Mouse (Mus musculus) megakaryocyte, embryonic 14.5 days (primary cell): Measurements from ENCODE around the gene Fgfr2. TPM values are rescaled to one million over a fixed set of nuclear protein-coding genes. Genes with fewer than 3 reads are reported as not detected.

Source experiments
- H3K27me3 ChIP-seq: replicated peaks from 2 replicates; pipeline ENCODE3; 2012; ENCODE audit warnings: inconsistent platforms
- H3K36me3 ChIP-seq: replicated peaks from 2 replicates; pipeline ENCODE3; 2012; ENCODE audit warnings: low read length, inconsistent platforms, mixed read lengths
- H3K4me1 ChIP-seq: 2 replicates; pipeline ENCODE4 v1.6.1; 2012; ENCODE audit warnings: inconsistent platforms
- H3K4me3 ChIP-seq: replicated peaks from 2 replicates; pipeline ENCODE3; 2012; ENCODE audit warnings: moderate library complexity, mild to moderate bottlenecking, inconsistent platforms
- H3K9me3 ChIP-seq: 2 replicates; pipeline ENCODE4 v1.6.1; 2012; ENCODE audit warnings: inconsistent platforms
- FLI1 ChIP-seq: IDR thresholded peaks from 2 replicates; pipeline ENCODE4 v1.6.1; 2012; ENCODE audit warnings: low read length, inconsistent platforms, mixed read lengths
- GATA1 ChIP-seq: IDR thresholded peaks from 3 replicates; pipeline ENCODE4 v1.6.1; 2012; ENCODE audit warnings: mixed read lengths, low read length, inconsistent platforms, borderline replicate concordance
- polyA plus RNA-seq: library from polyadenylated mRNA; stranded (reverse); fragments of >175 nt; gene quantifications from 2 replicates; pipeline ENCODE4 v1.2.3, GENCODE M21; 2012; ENCODE audit warnings: low replicate concordance; ENCODE audit not compliant: insufficient read depth

Fgfr2 gene
- polyA plus RNA-seq, 1 experiment, result 0.45 TPM

- TF ChIP-seq GATA1 (no peak), FLI1 (no peak)
These were observed 636.6 kb downstream of the Fgfr2 start for GRCm38 (mm10) chr7:132486403-132487178.

DNA sequence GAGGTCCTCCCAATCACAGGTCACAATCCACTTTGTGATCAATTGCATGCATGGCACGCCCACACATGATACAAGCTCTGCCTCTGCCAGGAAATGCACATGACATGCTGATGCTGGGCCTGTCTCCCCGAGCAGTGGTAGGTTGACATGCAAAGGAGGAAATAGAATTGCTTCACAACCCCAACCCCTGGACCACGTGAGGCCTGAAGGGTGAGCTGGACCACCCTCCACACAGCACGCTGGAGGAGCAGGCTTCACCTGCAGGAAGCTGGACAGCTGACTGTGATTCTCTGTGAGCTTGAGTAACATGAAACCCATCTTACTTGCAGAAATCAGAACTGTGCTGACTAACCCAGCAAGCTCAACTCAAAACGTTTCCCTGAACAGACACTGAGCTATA, 638.7 kb downstream of the Fgfr2 start:
- peaks cover 61% of the 10 kb centered on the region for H3K27me3 ChIP-seq
- H3K36me3 ChIP-seq, result no peaks in the 10 kb centered on the region
- H3K4me3 ChIP-seq, result no peak overlapping the region
- TF ChIP-seq GATA1, result no peak
- no peak for TF ChIP-seq FLI1
- H3K9me3 ChIP-seq, result no peaks in the 10 kb centered on the region
- peaks cover 32% of the 10 kb centered on the region for H3K4me1 ChIP-seq

More at GRCm38 (mm10) chr7:132486403-132487178, 636.6 kb downstream of the Fgfr2 start:
- Histone ChIP-seq H3K36me3 (no peaks in the 10 kb centered on the region), H3K4me1 (peaks cover 30% of the 10 kb centered on the region), H3K9me3 (no peaks in the 10 kb centered on the region), H3K27me3 (peaks cover 51% of the 10 kb centered on the region), H3K4me3 (no peak overlapping the region)

GRCm38 (mm10) chr7:132480696-132481306, 642.3 kb downstream of the Fgfr2 start:
- Histone ChIP-seq H3K4me1 (peaks cover 15% of the 10 kb centered on the region), H3K9me3 (peaks cover 6% of the 10 kb centered on the region), H3K36me3 (no peaks in the 10 kb centered on the region), H3K4me3 (no peak overlapping the region), H3K27me3 (peaks cover 67% of the 10 kb centered on the region)
- no peak for TF ChIP-seq FLI1
- no peak for TF ChIP-seq GATA1

- peaks cover 6% of the 10 kb centered on the region for H3K9me3 ChIP-seq
- no peaks in the 10 kb centered on the region for H3K36me3 ChIP-seq
- H3K4me1 ChIP-seq, result peaks cover 6% of the 10 kb centered on the region; the same call in 1 of the 2 replicates
- TF ChIP-seq GATA1, result no peak
- no peak for TF ChIP-seq FLI1
- H3K27me3 ChIP-seq, result peaks cover 77% of the 10 kb centered on the region
- no peak overlapping the region for H3K4me3 ChIP-seq
These were observed 644.8 kb downstream of the Fgfr2 start for GRCm38 (mm10) chr7:132478295-132478809.

- Histone ChIP-seq H3K27me3 (peaks cover 79% of the 10 kb centered on the region), H3K9me3 (peaks cover 6% of the 10 kb centered on the region), H3K4me3 (no peak overlapping the region), H3K36me3 (no peaks in the 10 kb centered on the region), H3K4me1 (peaks cover 6% of the 10 kb centered on the region; the same call in 1 of the 2 replicates)
- TF ChIP-seq FLI1 (no peak), GATA1 (no peak)
These were observed 645.4 kb downstream of the Fgfr2 start for GRCm38 (mm10) chr7:132477753-132478152.

- peaks cover 86% of the 10 kb centered on the region for H3K27me3 ChIP-seq
- no peaks in the 10 kb centered on the region for H3K36me3 ChIP-seq
- TF ChIP-seq FLI1 (no peak), GATA1 (no peak)
- H3K9me3 ChIP-seq, result peaks cover 6% of the 10 kb centered on the region
- no peak overlapping the region for H3K4me3 ChIP-seq
- peaks cover 6% of the 10 kb centered on the region; the same call in 1 of the 2 replicates for H3K4me1 ChIP-seq
These were observed 646.7 kb downstream of the Fgfr2 start for GRCm38 (mm10) chr7:132476491-132476890.

DNA sequence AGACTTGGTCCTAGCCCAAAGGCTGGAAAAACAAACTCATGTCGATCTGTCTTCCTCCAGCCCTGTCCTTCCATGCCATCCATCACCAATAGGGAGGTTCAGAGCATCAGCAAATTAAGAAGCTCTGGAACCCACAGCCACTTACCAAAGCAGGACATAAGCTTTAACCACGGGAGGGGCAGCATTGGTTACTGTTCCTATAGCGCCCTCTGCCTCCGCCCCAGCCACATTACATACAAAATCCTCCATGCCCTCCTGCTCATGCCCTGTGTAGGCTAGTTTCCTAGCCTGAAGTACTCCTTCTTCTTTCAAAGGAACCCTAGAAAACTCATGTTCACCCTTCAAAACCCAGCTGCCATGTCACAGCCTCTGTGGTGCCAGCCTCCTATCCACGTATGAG, 648.1 kb downstream of the Fgfr2 start:
- peaks cover 6% of the 10 kb centered on the region for H3K9me3 ChIP-seq
- H3K4me3 ChIP-seq, result no peak overlapping the region
- H3K27me3 ChIP-seq, result peaks cover 85% of the 10 kb centered on the region
- no peaks in the 10 kb centered on the region for H3K36me3 ChIP-seq
- no peaks in the 10 kb centered on the region for H3K4me1 ChIP-seq
- TF ChIP-seq GATA1, result no peak
- no peak for TF ChIP-seq FLI1

- H3K27me3 ChIP-seq, result peaks cover 75% of the 10 kb centered on the region
- H3K9me3 ChIP-seq, result no peaks in the 10 kb centered on the region; the same call in 1 of the 2 replicates
- no peaks in the 10 kb centered on the region for H3K4me1 ChIP-seq
- no peak overlapping the region for H3K4me3 ChIP-seq
- no peaks in the 10 kb centered on the region for H3K36me3 ChIP-seq
- TF ChIP-seq FLI1 (no peak), GATA1 (no peak)
These were observed 651.8 kb downstream of the Fgfr2 start for GRCm38 (mm10) chr7:132471327-132471726.

DNA sequence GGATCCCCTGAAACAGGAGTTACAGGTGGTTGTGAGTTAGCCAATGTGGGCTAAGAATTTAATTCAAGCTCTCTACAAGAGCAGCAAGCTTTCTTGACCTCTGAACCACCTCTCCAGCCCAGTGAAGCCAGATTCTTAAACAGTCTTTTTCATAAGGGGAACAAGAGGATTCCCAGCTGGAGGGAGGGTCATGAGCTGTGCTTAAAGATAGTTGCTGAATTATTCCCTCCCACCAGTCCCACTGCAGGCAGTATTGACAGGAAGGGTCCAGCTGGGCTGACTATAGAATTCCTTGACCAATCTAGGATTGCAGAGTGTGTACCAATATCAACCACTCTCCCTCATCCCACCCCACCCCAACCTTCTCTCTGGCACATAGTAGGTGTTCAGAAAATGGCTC, 654.8 kb downstream of the Fgfr2 start:
- Histone ChIP-seq H3K27me3 (peaks cover 75% of the 10 kb centered on the region), H3K4me3 (no peak overlapping the region), H3K4me1 (no peaks in the 10 kb centered on the region), H3K9me3 (no peaks in the 10 kb centered on the region), H3K36me3 (no peaks in the 10 kb centered on the region)
- TF ChIP-seq GATA1, result no peak
- no peak for TF ChIP-seq FLI1

- Histone ChIP-seq H3K4me3 (no peak overlapping the region), H3K9me3 (no peaks in the 10 kb centered on the region), H3K4me1 (no peaks in the 10 kb centered on the region), H3K27me3 (peaks cover 71% of the 10 kb centered on the region), H3K36me3 (no peaks in the 10 kb centered on the region)
- TF ChIP-seq GATA1, result no peak
- TF ChIP-seq FLI1, result no peak
These were observed 657.3 kb downstream of the Fgfr2 start for GRCm38 (mm10) chr7:132465897-132466296.
